Mouse (Mus musculus): ENCODE data around the gene Gm4881.

- TF ChIP-seq CTCF (IDR thresholded peaks at IDR 0.05; ENCODE audit: low read depth), result no peak
- no peak for TF ChIP-seq EP300 (IDR thresholded peaks at IDR 0.05; ENCODE audit: low read depth)
Observed at GRCm38 (mm10) chr7:24886308-24886633, 58.0 kb downstream of the Gm4881 start.

Data from liver, postnatal 0 days (tissue).